Mouse (Mus musculus) heart, embryonic 10.5 days (tissue): ENCODE data around the gene Slc25a20. TPM values are rescaled to one million over a fixed set of nuclear protein-coding genes. Genes with fewer than 3 reads are reported as not detected.
A peak's percentile ranks its signal among the peaks of the same experiment; 100 is the strongest.
"Not testable (repeated sequence)": the region's sequence is repeated elsewhere in the genome, so short reads cannot be mapped to it uniquely, and the experiment has no call there.

Source experiments
- DNase-seq: peaks from one replicate; pipeline ENCODE4 v3.0.0-alpha.2; 2017; ENCODE audit warnings: low spot score
- H3K27ac ChIP-seq: fragments of 300-500 bp; sonication (generic); 2 replicates; pipeline ENCODE4 v1.5.1; 2016; ENCODE audit warnings: mild to moderate bottlenecking
- H3K27me3 ChIP-seq: fragments of 300-500 bp; sonication (generic); 2 replicates; pipeline ENCODE4 v1.6.1; 2016; ENCODE audit warnings: mild to moderate bottlenecking; ENCODE audit not compliant: poor library complexity, insufficient read depth, severe bottlenecking
- H3K36me3 ChIP-seq: fragments of 300-500 bp; sonication (generic); 2 replicates; pipeline ENCODE4 v1.6.1; 2016; ENCODE audit warnings: mild to moderate bottlenecking, moderate library complexity
- H3K4me1 ChIP-seq: fragments of 300-500 bp; sonication (generic); 2 replicates; pipeline ENCODE4 v1.6.1; 2016; ENCODE audit warnings: mild to moderate bottlenecking
- H3K4me3 ChIP-seq: fragments of 300-500 bp; sonication (generic); 2 replicates; pipeline ENCODE4 v1.5.1; 2016; ENCODE audit warnings: mild to moderate bottlenecking, moderate library complexity
- H3K9me3 ChIP-seq: fragments of 300-500 bp; sonication (generic); 2 replicates; pipeline ENCODE4 v1.6.1; 2016; ENCODE audit warnings: mild to moderate bottlenecking, moderate library complexity
- WGBS: fragments of 180-500 bp; shearing (Covaris S2); methylation state at CpG from one replicate; pipeline ENCODE4 v1.1.7; 2016; 5-methylcytosine and 5-hydroxymethylcytosine counted together
- polyA plus RNA-seq: library from polyadenylated mRNA; unstranded; fragments of >200 nt; fragmentation: Nextera tagmentation; extraction: Ambion mirVana; gene quantifications from 2 replicates; pipeline ENCODE4 v1.2.1, GENCODE M21; 2016

The Slc25a20 gene
- polyA plus RNA-seq, 1 experiment from 2014 or later = 53.0 TPM

DNA sequence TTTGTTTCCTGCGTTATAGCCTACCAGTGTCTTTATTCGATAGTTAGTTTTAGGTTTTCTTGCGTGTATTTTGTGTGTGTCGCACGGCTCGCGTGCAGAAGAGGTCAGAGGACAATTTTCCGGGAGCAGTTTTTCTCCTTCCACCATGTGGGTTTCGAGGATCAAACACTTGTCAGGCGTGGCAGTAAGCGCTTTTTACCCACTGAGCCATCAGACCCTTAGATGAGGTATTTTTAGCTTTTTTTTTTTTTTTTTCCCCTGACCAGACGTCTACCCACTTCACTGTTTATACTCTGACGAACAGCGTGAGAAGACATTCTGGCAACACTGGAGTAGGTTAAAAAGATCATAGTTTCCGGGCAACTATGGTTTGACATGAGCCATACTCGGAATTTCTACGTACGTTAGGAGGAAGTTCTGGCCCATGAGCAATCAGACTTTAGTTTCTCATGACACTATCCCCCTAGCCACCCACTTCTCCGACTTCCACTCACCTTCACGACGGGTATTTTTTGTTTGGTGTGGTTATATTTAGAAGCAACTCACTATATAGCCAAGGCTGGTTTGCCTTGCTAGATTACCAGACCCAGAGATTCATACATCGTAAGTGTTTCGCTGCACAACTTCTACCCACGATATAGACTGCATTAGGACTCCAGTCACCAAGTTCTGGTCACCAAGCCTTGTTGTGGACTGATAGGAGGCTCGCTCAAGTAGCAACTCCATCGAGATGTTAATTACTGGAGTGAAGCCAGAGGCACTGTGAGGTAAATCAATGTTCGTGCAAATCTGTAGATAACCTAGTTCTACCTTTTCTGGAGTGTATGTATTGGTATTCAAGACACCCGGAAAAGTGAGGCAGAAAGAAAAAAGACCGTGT, 12.1 kb upstream of the Slc25a20 start:
- Histone ChIP-seq H3K36me3 (no peaks in the 10 kb centered on the region), H3K27me3 (no peaks in the 10 kb centered on the region), H3K4me3 (peak overlapping the region; percentile 99), H3K4me1 (peaks cover 13% of the 10 kb centered on the region), H3K9me3 (no peaks in the 10 kb centered on the region), H3K27ac (peak overlapping the region; percentile 98)
- 22% methylated on average over 29 of the region's 29 CpGs for WGBS
- no peak for DNase-seq

- H3K27ac ChIP-seq = no peak overlapping the region
- H3K4me3 ChIP-seq = no peak overlapping the region
- no peak for DNase-seq
- no peaks in the 10 kb centered on the region for H3K9me3 ChIP-seq
- peaks cover 5% of the 10 kb centered on the region for H3K4me1 ChIP-seq
- no peaks in the 10 kb centered on the region for H3K27me3 ChIP-seq
- H3K36me3 ChIP-seq = no peaks in the 10 kb centered on the region
- WGBS = 80% methylated on average over 10 of the region's 10 CpGs
These were observed 7.1 kb upstream of the Slc25a20 start for GRCm38 (mm10) chr9:108654566-108655464.

DNA sequence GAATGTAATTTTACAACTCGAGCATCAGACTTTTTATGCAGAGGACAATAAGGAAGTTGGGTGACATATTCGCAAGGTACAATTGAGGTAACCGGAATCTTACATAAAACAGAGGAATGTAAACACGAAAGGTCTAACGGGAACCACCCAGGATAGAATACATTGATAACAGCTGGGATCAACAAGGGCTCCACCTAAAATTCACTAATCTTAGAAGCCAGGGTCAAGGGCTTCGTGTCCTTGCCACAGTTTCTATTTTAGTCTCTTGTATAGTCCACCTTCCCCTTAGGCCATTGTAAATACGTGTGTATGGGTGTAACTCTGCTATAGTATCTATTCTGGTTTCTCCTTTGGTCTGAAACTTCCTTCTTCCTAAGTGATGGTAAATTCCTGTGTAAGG, 6.0 kb upstream of the Slc25a20 start:
- 60% methylated on average over 7 of the region's 7 CpGs for WGBS
- H3K27ac ChIP-seq, H3K4me1 ChIP-seq, H3K36me3 ChIP-seq, H3K9me3 ChIP-seq, DNase-seq, H3K27me3 ChIP-seq, H3K4me3 ChIP-seq: not testable (repeated sequence)

DNA sequence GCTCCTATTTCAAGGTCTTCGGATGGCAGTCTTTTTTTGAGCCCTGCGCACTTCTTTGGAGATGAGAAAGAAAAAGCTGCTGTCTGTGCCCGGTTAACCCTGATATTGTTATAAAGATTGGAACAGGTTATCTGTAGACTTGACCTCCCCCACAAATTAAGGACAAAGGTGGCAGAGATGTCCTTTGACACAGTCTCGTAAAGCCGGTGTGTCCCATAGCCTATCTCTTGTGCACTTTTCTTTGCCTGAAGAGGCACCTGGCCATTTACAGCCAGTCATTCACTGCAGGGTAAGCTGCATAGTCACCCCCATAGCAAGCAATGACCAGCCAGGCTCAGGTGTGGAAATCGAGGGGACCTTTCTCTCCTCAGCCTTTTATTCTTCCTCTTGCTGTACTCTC, 772 bp downstream of the Slc25a20 start:
- no peaks in the 10 kb centered on the region for H3K27me3 ChIP-seq
- 0 out of 2 replicates have a peak, but pooled peaks cover 3% of the 10 kb centered on the region for H3K36me3 ChIP-seq
- no peaks in the 10 kb centered on the region for H3K9me3 ChIP-seq
- H3K4me1 ChIP-seq = peaks cover 14% of the 10 kb centered on the region
- 32% methylated on average over 6 of the region's 6 CpGs for WGBS
- peak overlapping the region; percentile 88 for H3K4me3 ChIP-seq
- DNase-seq = no peak
- peak overlapping the region; percentile 89; the same call in 1 of the 2 replicates for H3K27ac ChIP-seq

- no peak overlapping the region for H3K4me3 ChIP-seq
- WGBS = 61% methylated on average over 8 of the region's 8 CpGs
- no peak for DNase-seq
- no peaks in the 10 kb centered on the region for H3K9me3 ChIP-seq
- H3K27ac ChIP-seq = no peak overlapping the region
- no peaks in the 10 kb centered on the region for H3K4me1 ChIP-seq
- H3K27me3 ChIP-seq = no peaks in the 10 kb centered on the region
- H3K36me3 ChIP-seq = peaks cover 39% of the 10 kb centered on the region
These were observed 8.0 kb downstream of the Slc25a20 start for GRCm38 (mm10) chr9:108669875-108670274.

- DNase-seq = peak; percentile 57
- H3K9me3 ChIP-seq = no peaks in the 10 kb centered on the region
- H3K4me3 ChIP-seq = no peak overlapping the region
- 53% methylated on average over 2 of the region's 2 CpGs for WGBS
- H3K27ac ChIP-seq = no peak overlapping the region
- H3K4me1 ChIP-seq = peaks cover 14% of the 10 kb centered on the region; the same call in 1 of the 2 replicates
- H3K27me3 ChIP-seq = no peaks in the 10 kb centered on the region
- peaks cover 37% of the 10 kb centered on the region for H3K36me3 ChIP-seq
These were observed 11.3 kb downstream of the Slc25a20 start for GRCm38 (mm10) chr9:108673151-108673550.

DNA sequence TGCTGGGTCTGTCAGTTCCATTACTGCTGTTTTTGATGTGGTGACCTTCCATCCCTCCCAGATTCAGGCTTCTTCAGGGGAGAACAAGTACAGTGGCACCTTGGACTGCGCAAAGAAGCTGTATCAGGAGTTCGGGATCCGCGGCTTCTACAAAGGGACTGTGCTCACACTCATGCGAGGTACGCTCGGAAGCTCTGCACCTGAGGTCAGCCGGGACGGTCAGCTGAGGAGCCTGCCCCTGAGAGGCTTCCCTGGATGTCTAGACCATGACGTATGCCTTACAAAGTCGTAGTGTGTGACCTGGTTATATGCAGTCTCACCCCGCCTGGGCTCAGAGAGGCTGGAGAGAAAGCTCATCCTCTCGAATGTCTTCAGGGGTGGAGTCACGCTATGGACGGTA, 18.1 kb downstream of the Slc25a20 start:
- no peaks in the 10 kb centered on the region for H3K9me3 ChIP-seq
- H3K27ac ChIP-seq = no peak overlapping the region
- H3K36me3 ChIP-seq = peaks cover 53% of the 10 kb centered on the region
- H3K4me1 ChIP-seq = peaks cover 14% of the 10 kb centered on the region; the same call in 1 of the 2 replicates
- H3K4me3 ChIP-seq = no peak overlapping the region
- DNase-seq = peak; percentile 60
- WGBS = 87% methylated on average over 15 of the region's 15 CpGs
- H3K27me3 ChIP-seq = no peaks in the 10 kb centered on the region

GRCm38 (mm10) chr9:108686475-108686887, 24.6 kb downstream of the Slc25a20 start:
- no peak overlapping the region for H3K4me3 ChIP-seq
- H3K27ac ChIP-seq = no peak overlapping the region
- H3K27me3 ChIP-seq = peaks cover 11% of the 10 kb centered on the region
- 58% methylated on average over 4 of the region's 4 CpGs for WGBS
- DNase-seq = peak; percentile 74
- H3K9me3 ChIP-seq = no peaks in the 10 kb centered on the region
- peaks cover 34% of the 10 kb centered on the region for H3K36me3 ChIP-seq
- H3K4me1 ChIP-seq = peaks cover 5% of the 10 kb centered on the region; the same call in 1 of the 2 replicates

DNA sequence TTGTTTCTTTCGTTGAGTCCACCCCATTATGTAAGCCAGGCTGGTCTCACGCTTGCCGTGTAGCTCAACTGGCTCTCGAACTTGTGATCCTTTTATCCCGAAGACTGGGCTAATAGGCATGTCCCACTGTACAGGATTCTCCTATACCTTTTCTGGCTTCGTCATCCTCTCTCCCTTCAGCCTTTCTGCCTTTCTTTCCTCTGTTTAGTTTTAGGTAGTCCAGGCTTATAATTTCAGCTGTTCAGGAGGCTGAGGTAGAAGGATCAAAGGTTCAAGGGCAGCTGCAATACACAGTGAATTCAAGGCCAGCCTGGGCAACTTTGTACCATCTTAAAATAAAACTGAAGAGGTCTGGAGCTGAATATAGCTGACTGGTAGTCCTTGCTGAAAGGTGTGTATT, 25.3 kb downstream of the Slc25a20 start:
- no peak for DNase-seq
- WGBS = 84% methylated on average over 6 of the region's 6 CpGs
- no peak overlapping the region for H3K4me3 ChIP-seq
- H3K9me3 ChIP-seq = no peaks in the 10 kb centered on the region
- no peak overlapping the region for H3K27ac ChIP-seq
- H3K27me3 ChIP-seq = peaks cover 11% of the 10 kb centered on the region
- peaks cover 11% of the 10 kb centered on the region for H3K4me1 ChIP-seq
- peaks cover 31% of the 10 kb centered on the region for H3K36me3 ChIP-seq

DNA sequence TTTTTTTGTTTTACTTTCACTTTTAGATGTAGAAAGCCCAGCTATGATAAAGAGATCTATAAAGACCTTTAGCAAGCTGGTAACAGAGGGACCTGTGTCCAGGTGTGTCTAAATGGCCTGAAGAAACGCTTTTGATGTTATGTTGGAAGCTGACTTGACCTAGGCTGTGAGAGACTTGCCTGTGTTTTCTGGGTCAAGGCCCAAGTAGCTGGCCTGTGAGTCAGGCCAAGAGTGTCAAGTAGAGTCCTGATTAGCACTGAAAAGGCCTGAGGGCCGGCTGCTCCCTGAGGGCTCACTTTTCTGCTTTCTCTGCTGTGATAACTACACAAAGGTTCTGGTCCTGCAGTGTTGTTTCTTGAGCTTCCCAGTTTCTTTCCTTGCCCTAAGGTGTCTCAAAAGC, 25.8 kb downstream of the Slc25a20 start:
- Histone ChIP-seq H3K27ac (no peak overlapping the region), H3K36me3 (peaks cover 26% of the 10 kb centered on the region), H3K9me3 (no peaks in the 10 kb centered on the region), H3K4me3 (no peak overlapping the region), H3K27me3 (peaks cover 11% of the 10 kb centered on the region), H3K4me1 (peaks cover 12% of the 10 kb centered on the region)
- no peak for DNase-seq
- WGBS = 51% methylated on average over 2 of the region's 2 CpGs

GRCm38 (mm10) chr9:108688451-108688850, 26.6 kb downstream of the Slc25a20 start:
- H3K4me1 ChIP-seq = peaks cover 18% of the 10 kb centered on the region
- H3K27me3 ChIP-seq = peaks cover 11% of the 10 kb centered on the region
- WGBS = 74% methylated on average over 9 of the region's 9 CpGs
- no peak for DNase-seq
- no peak overlapping the region for H3K4me3 ChIP-seq
- no peaks in the 10 kb centered on the region for H3K9me3 ChIP-seq
- peaks cover 18% of the 10 kb centered on the region for H3K36me3 ChIP-seq
- no peak overlapping the region for H3K27ac ChIP-seq

- Histone ChIP-seq H3K36me3 (0 out of 2 replicates have a peak, but pooled peaks cover 12% of the 10 kb centered on the region), H3K9me3 (no peaks in the 10 kb centered on the region), H3K27me3 (peaks cover 11% of the 10 kb centered on the region), H3K4me3 (no peak within 1 kb of the TSS), H3K4me1 (peaks cover 18% of the 10 kb centered on the region), H3K27ac (no peak within 1 kb of the TSS)
- 80% methylated on average over 1 of the region's 1 CpGs for WGBS
- no peak for DNase-seq
These were observed 27.2 kb downstream of the Slc25a20 start, which contains the start of gene Prkar2a for GRCm38 (mm10) chr9:108689106-108689505. Gene Prkar2a, plus strand, starts transcription at chr9:108689314.

DNA sequence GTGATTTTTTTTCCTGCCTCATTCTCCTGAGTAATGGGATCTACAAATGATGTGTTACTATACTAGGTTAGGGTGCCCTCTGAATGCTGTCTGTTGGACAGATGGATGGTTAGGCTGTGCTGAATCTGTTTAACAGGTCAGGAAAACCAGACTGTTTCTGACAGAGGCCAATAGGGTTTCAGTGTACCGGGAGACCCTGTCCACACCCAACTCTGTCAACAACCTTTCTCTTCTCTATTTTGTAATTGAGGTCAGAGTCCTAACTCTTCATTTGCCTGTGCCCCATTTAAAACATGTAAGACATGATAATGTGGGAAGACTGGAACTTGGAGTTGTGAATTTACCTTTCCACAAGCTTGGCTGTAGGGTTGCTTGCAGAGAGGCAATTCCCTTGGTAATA, 28.1 kb downstream of the Slc25a20 start:
- peaks cover 11% of the 10 kb centered on the region for H3K27me3 ChIP-seq
- no peak overlapping the region for H3K4me3 ChIP-seq
- H3K36me3 ChIP-seq = 0 out of 2 replicates have a peak, but pooled peaks cover 5% of the 10 kb centered on the region
- peaks cover 18% of the 10 kb centered on the region for H3K4me1 ChIP-seq
- WGBS = 89% methylated on average over 1 of the region's 1 CpGs
- no peak overlapping the region for H3K27ac ChIP-seq
- DNase-seq = no peak
- no peaks in the 10 kb centered on the region for H3K9me3 ChIP-seq
